Mouse (Mus musculus) ES-Bruce4 (cell line): Measurements from ENCODE around the gene Hsd17b12.

Experiments used
- CTCF ChIP-seq: IDR thresholded peaks from one replicate; pipeline ENCODE4 v1.8.1; 2011; ENCODE audit warnings: low read depth, low read length
- POLR2A ChIP-seq: IDR thresholded peaks from one replicate; pipeline ENCODE4 v1.8.1; 2011; ENCODE audit warnings: low read length; ENCODE audit not compliant: insufficient read depth

- TF ChIP-seq CTCF (no peak), POLR2A (no peak)
These were observed 15.8 kb upstream of the Hsd17b12 start for GRCm38 (mm10) chr2:94173549-94173948.
